Mouse (Mus musculus) megakaryocyte, adult 5-6 weeks (primary cell): ENCODE results near the gene Gucy1b2. TPM values are rescaled to one million over a fixed set of nuclear protein-coding genes. Genes with fewer than 3 reads are reported as not detected.

Experiments used
- ATAC-seq: 2 replicates; pipeline ENCODE4 v1.8.0; 2016; ENCODE audit warnings: mild to moderate bottlenecking, inconsistent platforms; ENCODE audit not compliant: poor library complexity, severe bottlenecking
- total RNA-seq, 2 experiments: library from RNA; stranded (forward) in 1 of 2; stranded (reverse) in 1 of 2; fragments of 153-499, 151-499 nt in 1 of 2; fragments of 221-1000, 200-1000 nt in 1 of 2; gene quantifications; 2 replicates each; pipeline versions ENCODE4 v1.2.3 to v1.2.4; 2015 to 2017

Gene Gucy1b2
- total RNA-seq (2015) (not detected in 2 replicates), total RNA-seq (2017) (not detected in 2 replicates)

DNA sequence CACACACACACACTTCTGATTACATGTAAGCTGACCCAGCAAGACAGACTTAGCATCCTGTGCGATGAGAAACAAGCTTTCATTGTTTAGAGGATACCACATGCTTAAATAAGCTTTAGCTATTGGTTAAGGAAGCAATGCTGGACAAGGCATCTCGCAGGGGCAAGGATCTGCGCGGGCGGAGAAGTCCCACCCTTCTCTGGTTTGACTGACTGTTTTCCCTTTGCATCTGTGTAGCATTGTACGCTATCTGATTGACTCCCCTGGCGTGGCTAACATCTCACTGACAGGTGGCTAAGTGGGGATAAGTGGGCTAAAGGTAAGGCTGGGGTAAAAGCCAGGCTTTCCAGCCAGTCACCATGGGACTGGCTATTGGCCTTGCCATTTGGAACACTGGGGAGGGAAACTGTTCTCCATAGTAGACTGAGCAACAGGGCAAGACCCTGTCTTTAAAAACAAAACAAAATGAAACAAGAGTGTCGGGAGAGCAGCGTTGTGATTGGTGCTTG, at the start of gene Gucy1b2:
TSS of gene Gucy1b2 (minus strand) at position 51 of the 509 bp plus-strand sequence.
- no peak for ATAC-seq

DNA sequence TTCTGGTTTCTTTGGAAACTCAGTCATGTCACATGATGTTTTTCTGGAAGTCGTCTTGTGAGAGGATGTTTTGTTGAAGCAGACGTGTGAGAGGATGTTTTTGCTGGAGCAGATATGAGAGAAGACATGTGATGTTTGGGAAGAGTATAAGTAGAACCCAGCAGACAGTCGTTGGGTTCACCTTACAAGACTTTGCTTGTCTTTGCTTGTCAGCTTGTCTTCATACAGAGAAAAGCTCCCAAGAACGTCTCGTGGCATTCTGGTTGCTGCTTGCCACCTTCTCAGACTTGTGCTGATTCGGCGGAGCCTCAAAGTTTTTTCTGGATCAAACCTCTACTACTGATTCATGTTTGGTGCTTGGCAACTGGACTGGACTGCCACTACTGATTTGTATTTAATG, 41.3 kb upstream of the Gucy1b2 start:
- ATAC-seq = no peak

- ATAC-seq = no peak
Measured at GRCm38 (mm10) chr14:62496501-62496900, 40.4 kb upstream of the Gucy1b2 start.

- ATAC-seq = no peak
Measured at GRCm38 (mm10) chr14:62493456-62493855, 37.4 kb upstream of the Gucy1b2 start.

- no peak for ATAC-seq
Measured at GRCm38 (mm10) chr14:62492196-62492850, 36.2 kb upstream of the Gucy1b2 start.

- no peak for ATAC-seq
Measured at GRCm38 (mm10) chr14:62488270-62488669, 32.2 kb upstream of the Gucy1b2 start.

- no peak for ATAC-seq
Measured at GRCm38 (mm10) chr14:62481381-62481780, 25.3 kb upstream of the Gucy1b2 start.

DNA sequence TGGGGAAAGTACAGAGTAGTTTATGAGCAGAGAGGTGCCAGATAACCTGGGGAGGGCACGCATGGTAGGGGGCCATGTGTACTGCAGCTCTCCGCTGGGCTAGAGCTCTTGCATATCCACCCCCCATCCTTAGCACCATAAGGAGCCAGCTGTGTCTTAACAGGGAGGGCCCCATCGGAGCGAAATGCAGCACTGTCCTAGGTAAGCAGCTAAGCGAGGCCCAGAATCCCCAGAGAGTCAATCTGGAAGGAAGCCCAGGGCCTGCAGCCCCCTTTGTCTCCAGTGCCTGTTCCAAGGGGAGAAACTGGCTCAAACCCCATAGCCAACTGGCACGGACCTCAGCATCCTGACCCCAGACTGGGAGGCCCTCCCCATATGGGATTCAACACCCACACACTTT, 23.3 kb upstream of the Gucy1b2 start:
- no peak for ATAC-seq

DNA sequence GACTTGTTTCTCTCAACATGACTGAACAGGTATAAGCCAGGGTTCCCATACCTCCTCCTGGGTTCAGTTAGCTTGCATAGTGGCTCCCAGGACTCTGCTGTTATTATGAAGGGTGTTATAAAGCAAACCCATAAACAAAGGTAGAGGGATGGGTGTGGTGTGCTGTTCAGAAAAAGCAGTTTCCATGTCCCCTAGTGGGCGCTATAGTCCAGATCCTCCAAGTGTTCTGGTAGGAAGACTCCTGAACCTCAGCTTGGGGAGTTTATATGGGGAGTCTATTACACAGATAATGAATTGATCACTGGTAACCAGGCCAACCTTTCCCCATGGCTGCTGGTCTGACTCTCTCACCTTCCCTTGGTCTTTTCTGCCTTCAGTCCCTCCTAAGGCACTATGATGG, 18.4 kb upstream of the Gucy1b2 start:
- no peak for ATAC-seq

DNA sequence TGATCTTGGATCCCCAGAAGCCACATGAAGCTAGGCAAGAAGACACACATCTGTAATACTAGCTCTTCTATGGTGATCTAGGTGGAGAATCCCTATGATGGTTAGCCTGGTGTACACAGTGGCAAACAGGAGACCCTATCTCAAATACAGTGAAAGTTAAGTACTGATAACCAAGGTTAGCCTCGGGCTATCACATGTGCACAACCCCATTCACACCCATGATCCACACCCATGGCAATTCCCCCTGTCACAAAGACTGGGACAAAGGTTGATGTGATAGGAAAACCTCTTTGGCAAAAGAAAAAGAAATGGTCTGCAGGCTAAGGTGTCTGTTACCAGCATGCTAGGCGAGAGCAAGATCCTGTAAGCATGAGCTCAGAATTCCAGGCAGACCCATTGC, 16.0 kb upstream of the Gucy1b2 start:
- no peak for ATAC-seq

- no peak for ATAC-seq
Measured at GRCm38 (mm10) chr14:62468753-62469125, 12.7 kb upstream of the Gucy1b2 start.

- ATAC-seq = no peak
Measured at GRCm38 (mm10) chr14:62468119-62468752, 12.1 kb upstream of the Gucy1b2 start.

GRCm38 (mm10) chr14:62464966-62465365, 8.9 kb upstream of the Gucy1b2 start:
- ATAC-seq = no peak

- ATAC-seq = no peak
Measured at GRCm38 (mm10) chr14:62459541-62459940, 3.5 kb upstream of the Gucy1b2 start.

- ATAC-seq = 0 out of 2 replicates have a peak, but pooled peaks have one; percentile 52
Measured at GRCm38 (mm10) chr14:62457420-62458181, 1.5 kb upstream of the Gucy1b2 start.

GRCm38 (mm10) chr14:62455570-62455879, 564 bp downstream of the Gucy1b2 start:
- ATAC-seq = no peak

- no peak for ATAC-seq
Measured at GRCm38 (mm10) chr14:62454760-62455569, 1.1 kb downstream of the Gucy1b2 start.

GRCm38 (mm10) chr14:62454136-62454535, 2.0 kb downstream of the Gucy1b2 start:
- no peak for ATAC-seq

DNA sequence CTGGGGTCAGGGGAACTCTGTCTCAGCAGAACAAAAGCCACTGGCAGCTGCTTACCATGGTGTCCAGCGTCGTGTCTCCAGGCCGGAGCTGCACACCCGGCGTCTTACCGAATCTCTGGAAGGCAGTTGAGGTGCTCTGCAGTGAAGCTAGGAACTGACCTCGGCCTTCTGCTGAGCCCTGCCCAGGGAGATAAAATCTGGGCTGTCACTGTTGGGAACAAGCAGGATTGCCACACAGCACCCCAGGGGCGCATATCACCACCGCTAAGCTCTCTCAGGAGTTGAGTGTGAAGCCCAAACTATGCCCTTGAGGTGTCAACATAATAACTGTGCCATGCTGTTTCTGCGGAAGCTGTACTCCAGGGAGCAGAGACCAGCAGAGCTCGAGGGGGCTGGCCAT, 2.8 kb downstream of the Gucy1b2 start:
- no peak for ATAC-seq

GRCm38 (mm10) chr14:62450706-62451105, 5.4 kb downstream of the Gucy1b2 start:
- ATAC-seq = no peak

GRCm38 (mm10) chr14:62447214-62447548, 8.9 kb downstream of the Gucy1b2 start:
- no peak for ATAC-seq
